Comparison of ENCODE assay signal across 16 mouse cellular contexts in the genomic region with DNA sequence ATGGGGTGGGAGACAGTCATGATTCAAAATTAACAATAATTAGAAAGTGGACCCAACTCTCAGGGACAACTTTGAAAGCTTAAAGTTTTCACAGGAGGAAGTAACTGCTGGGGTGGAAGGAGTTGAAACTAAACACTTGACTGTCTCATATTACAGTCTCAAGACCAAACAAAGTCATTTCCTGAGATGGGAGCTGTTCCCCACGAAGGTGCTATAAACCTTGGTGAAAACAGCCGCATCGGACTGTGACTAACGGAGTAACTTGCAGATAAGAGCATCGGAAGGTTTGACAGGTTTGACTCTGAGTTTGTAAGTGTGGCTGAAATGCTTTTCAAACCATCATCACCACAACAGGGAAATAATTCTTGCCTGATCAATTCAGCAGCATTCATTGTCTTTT.
"Had no signal": no experiment of that assay in that cellular context is flagged by ENCODE, and none has a peak within 500 bp of the region (broad histone marks: within the 10 kb centered on the region; RNA-seq: fewer than 3 reads in every experiment).

No protein-coding gene starts in this region.

- H3K4me2 ChIP-seq: liver, embryonic 13.5 days; midbrain, embryonic 12.5 days; midbrain, embryonic 15.5 days; neural tube, embryonic 12.5 days; neural tube, embryonic 15.5 days; stomach, embryonic 15.5 days had no signal

- H3K36me3 ChIP-seq: liver, embryonic 13.5 days; midbrain, embryonic 12.5 days; midbrain, embryonic 15.5 days; neural tube, embryonic 12.5 days; neural tube, embryonic 15.5 days; stomach, embryonic 15.5 days had no signal

- ATAC-seq: midbrain, embryonic 15.5 days had no signal

- H3K9me3 ChIP-seq: liver, embryonic 13.5 days; midbrain, embryonic 12.5 days; midbrain, embryonic 15.5 days; neural tube, embryonic 12.5 days; neural tube, embryonic 15.5 days; stomach, embryonic 15.5 days had no signal

- H3K27ac ChIP-seq: layer of hippocampus, adult 2 months; liver, embryonic 13.5 days; midbrain, embryonic 12.5 days; midbrain, embryonic 15.5 days; neural tube, embryonic 12.5 days; neural tube, embryonic 15.5 days; stomach, embryonic 15.5 days had no signal

- H3K9ac ChIP-seq: liver, embryonic 13.5 days; midbrain, embryonic 12.5 days; midbrain, embryonic 15.5 days; neural tube, embryonic 12.5 days; neural tube, embryonic 15.5 days; stomach, embryonic 15.5 days had no signal

- H3K4me1 ChIP-seq: liver, embryonic 13.5 days; midbrain, embryonic 12.5 days; midbrain, embryonic 15.5 days; neural tube, embryonic 12.5 days; neural tube, embryonic 15.5 days; stomach, embryonic 15.5 days had no signal

- H3K4me3 ChIP-seq: layer of hippocampus, adult 2 months; liver, embryonic 13.5 days; midbrain, embryonic 12.5 days; midbrain, embryonic 15.5 days; neural tube, embryonic 12.5 days; neural tube, embryonic 15.5 days; stomach, embryonic 15.5 days had no signal

- H3K27me3 ChIP-seq: liver, embryonic 13.5 days; midbrain, embryonic 12.5 days; midbrain, embryonic 15.5 days; neural tube, embryonic 12.5 days; neural tube, embryonic 15.5 days; stomach, embryonic 15.5 days had no signal

- DNase-seq: kidney, postnatal 25 days; layer of hippocampus, adult 9-11 months; liver, embryonic 13.5 days; lung, adult 2 months; lung, postnatal 14 days; lung, postnatal 4 days; right cerebral cortex, adult 18-20 months; right cerebral cortex, postnatal 25 days; spleen, adult 18-20 months; thymus, postnatal 25 days had no signal
